Mouse (Mus musculus) hindbrain, postnatal 0 days (tissue): ENCODE results near the gene Arhgap40. TPM values are rescaled to one million over a fixed set of nuclear protein-coding genes. Genes with fewer than 3 reads are reported as not detected.

Experiments
- ATAC-seq: fragments of 200-750 bp; cut with Nextera tagmentation; 2 replicates; pipeline ENCODE4 v1.8.0; 2017; ENCODE audit warnings: mild to moderate bottlenecking, moderate TSS enrichment, moderate library complexity
- DNase-seq: peaks from one replicate; pipeline ENCODE4 v3.0.0-alpha.2; 2015; ENCODE audit warnings: low spot score
- H3K27ac ChIP-seq: fragments of 300-500 bp; sonication (generic); 2 replicates; pipeline ENCODE4 v1.5.1; 2014; ENCODE audit warnings: mild to moderate bottlenecking
- H3K27me3 ChIP-seq: fragments of 300-500 bp; sonication (generic); 2 replicates; pipeline ENCODE4 v1.6.1; 2014; ENCODE audit warnings: low read length, mixed read lengths; ENCODE audit not compliant: insufficient read depth
- H3K36me3 ChIP-seq: fragments of 300-500 bp; sonication (generic); 2 replicates; pipeline ENCODE4 v1.6.1; 2014; ENCODE audit warnings: low read length, mixed read lengths; ENCODE audit not compliant: insufficient read depth
- H3K4me1 ChIP-seq: fragments of 300-500 bp; sonication (generic); 2 replicates; pipeline ENCODE4 v1.6.1; 2014; ENCODE audit warnings: antibody characterized with exemption, low read length, mixed read lengths; ENCODE audit not compliant: insufficient read depth
- H3K4me2 ChIP-seq: fragments of 300-500 bp; sonication (generic); 2 replicates; pipeline ENCODE4 v1.6.1; 2014; ENCODE audit warnings: low read depth, mild to moderate bottlenecking, low read length, moderate library complexity, mixed read lengths
- H3K4me3 ChIP-seq: fragments of 300-500 bp; sonication (generic); 2 replicates; pipeline ENCODE4 v1.5.1; 2014; ENCODE audit warnings: low read length
- H3K9ac ChIP-seq: fragments of 300-500 bp; sonication (generic); replicated peaks from 2 replicates; pipeline ENCODE4 v1.6.1; 2014; ENCODE audit warnings: mild to moderate bottlenecking, low read length, moderate library complexity, mixed read lengths
- H3K9me3 ChIP-seq: fragments of 300-500 bp; sonication (generic); 2 replicates; pipeline ENCODE4 v1.6.1; 2016; ENCODE audit warnings: low read length, mixed read lengths
- CTCF ChIP-seq: IDR thresholded peaks from 2 replicates; pipeline ENCODE4 v1.5.1; 2016; ENCODE audit warnings: antibody characterized with exemption, control low read depth, low read depth
- WGBS: fragments of 180-500 bp; shearing (Covaris S2); extraction: QIAGEN DNeasy Blood & Tissue Kit; methylation state at CpG from one replicate; pipeline ENCODE4 v1.1.7; 2014; 5-methylcytosine and 5-hydroxymethylcytosine counted together
- polyA plus RNA-seq: library from polyadenylated mRNA; unstranded; fragments of >200 nt; fragmentation: Nextera tagmentation; extraction: Ambion mirVana; gene quantifications from 2 replicates; pipeline ENCODE4 v1.2.1, GENCODE M21; 2015
- total RNA-seq: library from RNA; depleted of rRNA; stranded (reverse); fragments of >200 nt; gene quantifications from 2 replicates; pipeline ENCODE4 v1.2.3, GENCODE M21; 2014

The Arhgap40 gene
- total and polyA plus RNA-seq, 2 experiments from 2014 or later, result 0.64 to 1.4 TPM

DNA sequence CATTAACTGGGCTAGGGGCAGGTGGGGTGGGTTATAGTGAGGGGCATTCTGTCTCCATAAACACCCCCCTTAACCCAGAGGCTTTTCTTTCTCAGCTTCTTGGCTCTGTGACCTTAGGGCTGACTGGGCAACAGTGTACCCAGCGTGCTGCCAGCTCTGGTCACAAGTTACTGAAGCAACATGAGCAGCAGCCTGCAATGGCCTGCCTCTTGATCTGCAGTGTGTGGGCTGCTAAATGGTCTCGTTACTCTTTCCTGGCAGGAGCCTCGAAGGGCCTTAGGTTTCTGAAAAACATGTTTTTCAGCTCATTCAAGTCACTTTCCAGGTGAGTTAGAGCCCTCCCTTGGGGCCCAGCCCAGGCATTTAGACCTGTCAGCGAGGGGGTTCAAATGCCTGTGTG, 8.9 kb upstream of the Arhgap40 start:
- Histone ChIP-seq H3K4me2 (no peak overlapping the region), H3K9me3 (no peaks in the 10 kb centered on the region), H3K9ac (no peak overlapping the region), H3K27me3 (no peaks in the 10 kb centered on the region), H3K36me3 (peaks cover 10% of the 10 kb centered on the region; the same call in 1 of the 2 replicates), H3K27ac (no peak overlapping the region), H3K4me3 (no peak overlapping the region), H3K4me1 (no peaks in the 10 kb centered on the region)
- DNase-seq (no peak), ATAC-seq (no peak)
- no peak for TF ChIP-seq CTCF
- WGBS, result 68% methylated on average over 4 of the region's 4 CpGs

DNA sequence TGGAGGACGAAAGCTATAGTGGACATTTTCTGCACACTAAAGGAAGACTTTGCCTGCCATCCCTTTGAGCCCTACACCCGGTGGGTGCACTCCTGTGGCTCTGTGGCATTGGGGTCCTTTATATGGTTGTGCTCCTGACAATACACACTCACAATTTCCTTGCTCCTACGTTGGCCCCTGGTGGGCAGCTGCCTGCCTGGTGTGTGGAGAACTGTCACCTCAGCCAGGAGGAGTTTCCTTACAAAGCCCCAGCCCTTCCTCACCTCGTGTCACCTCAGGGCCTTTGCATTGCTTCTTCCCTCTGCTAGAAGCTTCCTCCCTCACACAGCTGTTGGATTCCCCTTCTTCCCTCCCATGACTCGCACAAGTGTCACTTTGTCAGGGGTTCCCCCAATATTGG, 6.1 kb upstream of the Arhgap40 start:
- no peak for DNase-seq

GRCm38 (mm10) chr2:158507046-158507445, 5.5 kb upstream of the Arhgap40 start:
- no peak overlapping the region for H3K27ac ChIP-seq
- no peak for ATAC-seq
- H3K36me3 ChIP-seq, result no peaks in the 10 kb centered on the region
- WGBS, result 92% methylated on average over 10 of the region's 10 CpGs
- H3K4me2 ChIP-seq, result no peak overlapping the region
- H3K4me3 ChIP-seq, result no peak overlapping the region
- H3K4me1 ChIP-seq, result no peaks in the 10 kb centered on the region
- no peaks in the 10 kb centered on the region for H3K9me3 ChIP-seq
- DNase-seq, result no peak
- no peak for TF ChIP-seq CTCF
- no peaks in the 10 kb centered on the region for H3K27me3 ChIP-seq
- H3K9ac ChIP-seq, result no peak overlapping the region

More for the DNA sequence above, 6.1 kb upstream of the Arhgap40 start:
- no peak for ATAC-seq
- Histone ChIP-seq H3K4me2 (no peak overlapping the region), H3K27me3 (no peaks in the 10 kb centered on the region), H3K9me3 (no peaks in the 10 kb centered on the region), H3K36me3 (no peaks in the 10 kb centered on the region), H3K9ac (no peak overlapping the region), H3K4me1 (no peaks in the 10 kb centered on the region), H3K4me3 (no peak overlapping the region), H3K27ac (no peak overlapping the region)
- 84% methylated on average over 5 of the region's 5 CpGs for WGBS
- no peak for TF ChIP-seq CTCF

- WGBS, result 57% methylated on average over 6 of the region's 6 CpGs
- DNase-seq, result no peak
- H3K9ac ChIP-seq, result no peak overlapping the region
- H3K27ac ChIP-seq, result no peak overlapping the region
- no peaks in the 10 kb centered on the region for H3K9me3 ChIP-seq
- H3K27me3 ChIP-seq, result no peaks in the 10 kb centered on the region
- H3K4me2 ChIP-seq, result no peak overlapping the region
- no peak overlapping the region for H3K4me3 ChIP-seq
- ATAC-seq, result no peak
- no peak for TF ChIP-seq CTCF
- H3K36me3 ChIP-seq, result no peaks in the 10 kb centered on the region
- no peaks in the 10 kb centered on the region for H3K4me1 ChIP-seq
Measured at GRCm38 (mm10) chr2:158510665-158511064, 1.9 kb upstream of the Arhgap40 start.

DNA sequence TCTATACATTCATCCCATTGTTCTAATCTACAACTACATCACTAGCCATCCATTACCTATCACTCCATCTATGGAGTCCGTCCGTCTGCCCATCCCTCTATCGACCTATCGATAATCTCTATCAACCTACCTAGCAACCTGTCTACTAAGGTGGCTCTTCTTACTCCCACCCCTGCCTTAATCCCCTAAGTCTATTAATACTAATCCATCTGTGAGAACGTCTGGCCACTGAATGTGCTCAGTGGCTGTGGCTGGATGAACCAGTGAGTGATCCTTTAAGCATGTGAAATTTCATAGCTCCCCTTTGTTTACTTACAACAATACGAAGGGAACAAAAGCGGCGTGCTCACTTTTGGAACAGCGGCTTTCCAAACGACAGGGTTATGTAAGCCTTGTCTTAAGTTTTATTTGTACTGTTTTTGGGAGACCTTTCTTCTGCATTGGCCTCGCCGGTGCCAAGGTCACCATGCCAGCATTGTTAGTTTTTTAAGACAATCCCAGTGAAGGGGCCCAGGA, 1.3 kb downstream of the Arhgap40 start:
- Histone ChIP-seq H3K36me3 (no peaks in the 10 kb centered on the region), H3K27me3 (no peaks in the 10 kb centered on the region), H3K9me3 (no peaks in the 10 kb centered on the region), H3K9ac (no peak overlapping the region), H3K27ac (no peak overlapping the region), H3K4me3 (no peak overlapping the region), H3K4me2 (no peak overlapping the region), H3K4me1 (no peaks in the 10 kb centered on the region)
- WGBS, result 82% methylated on average over 12 of the region's 12 CpGs
- ATAC-seq (no peak), DNase-seq (no peak)
- TF ChIP-seq CTCF, result no peak

DNA sequence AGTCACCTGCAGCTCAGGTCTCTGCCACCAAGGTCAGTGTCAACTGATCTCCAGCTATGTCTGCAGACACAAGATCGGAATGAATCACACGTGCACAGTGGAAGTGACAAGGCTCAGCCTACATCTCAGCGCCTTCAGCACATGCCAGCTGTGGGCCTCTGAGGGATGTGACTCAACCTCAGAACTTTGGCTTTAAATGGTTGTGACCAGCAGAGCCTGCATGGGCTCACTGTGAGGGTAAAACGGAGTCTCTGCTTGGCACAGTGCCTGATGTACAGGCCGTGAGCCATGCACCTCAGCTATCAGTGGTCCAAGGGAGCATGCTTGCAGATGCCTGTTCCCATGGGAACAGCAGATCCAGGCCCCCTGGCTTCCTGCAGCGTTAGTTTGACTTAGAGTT, 6.0 kb downstream of the Arhgap40 start:
- TF ChIP-seq CTCF, result no peak
- Histone ChIP-seq H3K4me1 (no peaks in the 10 kb centered on the region), H3K9me3 (no peaks in the 10 kb centered on the region), H3K4me2 (no peak overlapping the region), H3K27me3 (no peaks in the 10 kb centered on the region), H3K4me3 (no peak overlapping the region), H3K9ac (no peak overlapping the region), H3K27ac (no peak overlapping the region), H3K36me3 (no peaks in the 10 kb centered on the region)
- DNase-seq (no peak), ATAC-seq (no peak)
- 41% methylated on average over 6 of the region's 6 CpGs for WGBS

DNA sequence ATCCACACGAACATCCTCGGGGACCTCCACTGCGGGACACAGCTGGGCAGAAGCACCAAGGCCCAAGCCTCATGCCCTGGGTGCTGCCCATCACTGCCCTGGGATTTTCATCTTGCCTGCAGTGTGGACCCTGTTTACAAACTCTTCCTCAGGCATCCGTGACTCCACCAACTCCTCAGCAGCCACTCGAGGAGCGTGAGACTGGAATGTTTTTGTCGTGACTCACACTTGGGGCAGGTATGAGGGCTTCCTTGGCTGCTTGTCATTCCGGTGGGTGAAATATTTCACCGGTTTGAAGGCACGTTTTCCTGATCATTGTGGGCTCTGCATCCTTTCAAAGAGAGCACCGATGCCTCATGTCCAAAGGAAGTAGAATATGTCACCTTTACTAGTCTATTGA, 6.5 kb downstream of the Arhgap40 start:
- no peaks in the 10 kb centered on the region for H3K9me3 ChIP-seq
- 79% methylated on average over 11 of the region's 11 CpGs for WGBS
- no peaks in the 10 kb centered on the region for H3K27me3 ChIP-seq
- no peaks in the 10 kb centered on the region for H3K4me1 ChIP-seq
- no peak overlapping the region for H3K27ac ChIP-seq
- TF ChIP-seq CTCF, result no peak
- DNase-seq (no peak), ATAC-seq (no peak)
- H3K4me3 ChIP-seq, result no peak overlapping the region
- no peaks in the 10 kb centered on the region for H3K36me3 ChIP-seq
- H3K9ac ChIP-seq, result no peak overlapping the region
- no peak overlapping the region for H3K4me2 ChIP-seq
